Mouse (Mus musculus) kidney, postnatal 14 days (tissue): ENCODE data around the gene Olfr1095.

Experiments used
- DNase-seq: peaks from one replicate; pipeline ENCODE4 v3.0.0; 2022; ENCODE audit warnings: mixed read lengths

Gene Olfr1095

DNA sequence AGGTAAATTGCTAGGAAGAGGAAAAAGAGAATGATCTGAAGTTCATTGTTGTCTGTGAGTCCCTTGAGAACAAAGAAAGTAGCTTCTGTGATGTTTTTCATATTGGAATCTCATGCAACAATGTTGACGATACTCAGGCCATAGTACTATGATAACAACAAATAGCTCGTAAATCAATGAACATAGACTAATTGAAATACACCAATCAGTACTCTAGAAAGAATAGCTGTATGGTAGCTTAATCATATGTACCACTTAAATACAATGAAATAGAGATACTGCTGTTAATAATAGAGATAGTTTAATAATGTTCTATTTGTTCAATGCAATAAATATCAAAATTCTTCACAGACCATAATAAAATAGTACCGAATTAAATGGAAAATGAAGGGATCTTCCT is at the start of gene Olfr1095:
Gene Olfr1095, minus strand, starts transcription at position 101 of the 400 bp plus-strand sequence.
- no peak for DNase-seq

DNA sequence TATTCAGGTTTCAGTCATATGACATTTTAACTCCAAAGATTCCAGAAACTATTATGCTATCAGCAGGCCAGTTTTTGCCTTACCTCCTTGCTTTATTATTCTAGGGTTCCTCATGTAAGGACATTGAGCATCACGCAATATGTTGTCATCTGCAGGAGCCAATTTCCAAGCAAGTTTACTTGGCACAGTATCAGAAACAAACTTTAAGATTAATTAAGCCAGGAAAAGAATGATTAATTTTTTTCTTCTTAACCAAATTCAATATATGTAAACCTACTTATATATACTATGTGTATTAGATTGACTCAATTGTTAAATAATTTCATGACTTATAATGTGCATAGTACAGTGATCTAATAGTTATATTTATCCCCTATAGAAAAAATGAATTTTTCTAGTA is 40.6 kb upstream of the Olfr1095 start, which contains the start of gene Olfr1097:
Gene Olfr1097, minus strand, starts transcription at position 101 of the 400 bp plus-strand sequence.
- no peak for DNase-seq

DNA sequence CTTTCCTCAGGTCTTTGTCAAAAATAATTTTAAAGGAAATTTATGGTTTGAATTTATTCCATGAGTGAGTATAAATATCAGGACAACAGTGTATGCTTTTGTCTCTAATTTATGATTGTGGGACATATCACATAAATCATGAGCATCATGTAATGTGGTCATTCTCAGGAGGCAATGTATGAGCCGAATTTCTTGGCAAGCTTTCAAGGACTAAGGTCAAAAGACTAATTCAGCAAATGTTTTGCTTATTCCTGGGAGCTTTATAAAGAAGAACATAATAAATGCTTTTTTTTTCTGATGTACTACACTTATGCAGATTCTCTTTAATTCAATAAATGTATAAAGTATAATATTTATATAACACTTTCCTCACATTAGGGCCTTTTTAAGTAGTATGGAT is 23.2 kb upstream of the Olfr1095 start, which contains the start of gene Gm13723:
Gene Gm13723, minus strand, starts transcription at position 101 of the 400 bp plus-strand sequence.
- no peak for DNase-seq

GRCm38 (mm10) chr2:86824363-86824762 is 27.1 kb downstream of the Olfr1095 start, which contains the start of gene Olfr1094:
Gene Olfr1094, plus strand, starts transcription at chr2:86824663.
- no peak for DNase-seq

DNA sequence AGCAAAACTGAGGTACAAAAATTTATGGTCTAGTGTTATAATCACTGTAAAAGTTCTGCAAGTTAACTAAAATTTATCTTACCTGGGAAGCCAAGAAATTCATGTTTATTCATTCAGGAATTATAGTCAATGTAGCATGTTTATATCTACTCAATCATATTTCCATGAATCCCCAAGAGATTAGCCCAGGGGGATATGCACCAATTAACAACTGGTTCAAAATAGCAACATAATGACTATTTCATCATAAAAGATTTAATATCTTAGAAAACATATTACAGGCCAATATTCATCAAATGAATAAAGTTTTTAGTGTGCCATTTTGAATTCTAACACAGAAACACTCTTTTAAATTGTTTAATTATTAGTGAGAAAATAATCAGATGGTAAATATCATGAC is 41.6 kb downstream of the Olfr1095 start, which contains the start of gene Olfr141:
Gene Olfr141, minus strand, starts transcription at position 101 of the 400 bp plus-strand sequence.
- no peak for DNase-seq
